Mouse (Mus musculus): Measurements from ENCODE around the gene Prokr2. TPM values are rescaled to one million over a fixed set of nuclear protein-coding genes. Genes with fewer than 3 reads are reported as not detected.

The Prokr2 gene
- not detected for polyA plus RNA-seq (2014; fragmentation: Illumina TruSeq; extraction: RNeasy Lipid Tissue Mini Kit (QIAGEN cat#74804); ENCODE audit: low read depth, low replicate concordance)

GRCm38 (mm10) chr2:132385194-132385838, at the start of gene Prokr2:
Prokr2 (minus strand) TSS chr2:132385447.

Other genes starting within 250 kb of the Prokr2 start
- gene Slc23a2, start 240.3 kb downstream of the Prokr2 start, polyA plus RNA-seq (2014; fragmentation: Illumina TruSeq; extraction: RNeasy Lipid Tissue Mini Kit (QIAGEN cat#74804); ENCODE audit: low read depth, low replicate concordance) = 43.1 TPM
- gene Tmem230, start 137.6 kb downstream of the Prokr2 start, polyA plus RNA-seq (2014; fragmentation: Illumina TruSeq; extraction: RNeasy Lipid Tissue Mini Kit (QIAGEN cat#74804); ENCODE audit: low read depth, low replicate concordance) = 77.9 TPM
- 258 TPM for gene Pcna, start 132.1 kb downstream of the Prokr2 start, polyA plus RNA-seq (2014; fragmentation: Illumina TruSeq; extraction: RNeasy Lipid Tissue Mini Kit (QIAGEN cat#74804); ENCODE audit: low read depth, low replicate concordance)
- gene Cds2, start 122.3 kb downstream of the Prokr2 start, polyA plus RNA-seq (2014; fragmentation: Illumina TruSeq; extraction: RNeasy Lipid Tissue Mini Kit (QIAGEN cat#74804); ENCODE audit: low read depth, low replicate concordance) = 23.0 TPM
- gene Gpcpd1, start 202.3 kb upstream of the Prokr2 start, polyA plus RNA-seq (2014; fragmentation: Illumina TruSeq; extraction: RNeasy Lipid Tissue Mini Kit (QIAGEN cat#74804); ENCODE audit: low read depth, low replicate concordance) = 131 TPM